Mouse (Mus musculus) mesoderm, embryonic 11.5 days (tissue): ENCODE data around the gene Twf1.

ENCODE experiments used
- DNase-seq: peaks from one replicate; pipeline ENCODE4 v3.0.0-alpha.2; 2012; ENCODE audit warnings: low read depth, low spot score

The Twf1 gene

GRCm38 (mm10) chr15:94574566-94575268 is 15.0 kb downstream of the Twf1 start:
- DNase-seq: no peak

DNA sequence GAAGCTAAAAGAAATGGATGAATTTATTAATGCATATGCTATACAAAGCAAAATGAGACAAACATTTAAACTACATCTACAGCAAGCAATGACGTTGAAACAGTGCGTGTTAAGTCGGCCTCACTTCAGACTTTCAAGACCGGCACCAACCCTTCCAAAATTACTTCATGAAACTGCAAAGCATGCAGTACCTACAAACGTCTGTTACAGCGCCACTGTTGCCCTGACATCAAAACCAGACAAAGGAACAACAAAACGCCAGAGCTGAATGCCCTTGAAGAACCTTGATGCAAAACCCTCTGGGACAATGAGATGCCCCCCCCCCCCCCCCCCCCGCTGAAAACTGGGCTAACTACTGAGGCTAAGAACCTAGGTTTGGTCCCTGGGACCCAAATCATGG is 16.9 kb downstream of the Twf1 start:
- DNase-seq: no peak

GRCm38 (mm10) chr15:94571501-94571900 is 18.2 kb downstream of the Twf1 start:
- no peak for DNase-seq

- DNase-seq: no peak
These were observed 21.1 kb downstream of the Twf1 start for GRCm38 (mm10) chr15:94568496-94569182.

- DNase-seq: no peak
These were observed 23.8 kb downstream of the Twf1 start for GRCm38 (mm10) chr15:94565854-94566253.

GRCm38 (mm10) chr15:94564909-94565308 is 24.8 kb downstream of the Twf1 start:
- DNase-seq: no peak

DNA sequence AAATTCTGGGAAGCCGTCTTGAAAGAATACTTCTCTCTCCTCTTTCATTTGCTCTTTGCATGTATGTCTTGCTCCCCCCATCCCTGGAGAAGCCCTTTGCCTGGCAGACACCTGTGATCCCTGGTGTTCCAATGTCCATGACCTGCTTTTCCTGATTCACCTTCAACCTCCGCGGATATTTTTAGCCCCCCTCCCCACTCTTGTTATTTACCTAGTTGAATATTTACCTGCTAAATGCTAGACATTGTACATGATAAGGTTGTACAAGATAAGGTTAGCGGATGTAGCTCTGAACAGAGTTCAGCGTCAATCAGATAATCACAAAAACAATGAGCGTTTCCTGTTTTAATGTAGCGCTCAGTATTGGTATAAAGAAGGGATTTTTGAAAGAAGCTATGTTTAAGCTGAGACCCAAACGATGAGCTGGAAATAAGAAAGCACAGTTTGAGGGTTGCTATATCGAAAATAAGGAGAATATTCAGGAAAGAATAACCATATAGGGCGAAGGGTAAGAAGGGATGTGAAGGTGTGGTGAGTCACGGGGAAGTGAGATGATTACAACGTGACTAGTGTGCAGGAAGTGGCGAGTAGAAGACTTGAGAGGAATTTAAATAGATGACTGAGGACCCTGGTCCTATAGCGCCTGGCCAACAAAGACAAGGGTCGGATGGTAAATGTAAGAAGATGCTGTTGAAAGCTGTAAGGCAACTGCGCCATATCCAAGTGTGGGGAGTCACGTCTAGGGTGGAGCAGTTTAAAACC is 30.6 kb downstream of the Twf1 start:
- DNase-seq: no peak

DNA sequence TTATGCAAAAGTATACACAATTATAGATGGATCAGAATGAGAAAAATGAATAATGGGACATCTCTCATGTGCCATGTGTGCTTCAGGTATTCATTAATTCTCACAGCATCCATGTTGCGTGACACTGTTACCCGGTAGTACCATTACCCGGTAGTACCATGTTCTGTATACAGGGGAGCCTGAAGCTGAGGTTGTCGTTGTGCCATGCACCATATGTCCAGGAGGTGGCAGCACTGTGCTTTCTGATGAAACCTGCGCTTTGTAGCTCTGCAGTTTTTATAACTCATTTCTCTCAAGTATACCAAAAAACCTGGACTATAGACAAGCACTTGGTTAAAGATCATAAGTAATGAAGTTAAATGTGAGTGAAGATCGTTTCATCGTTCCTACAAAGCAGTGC is 32.2 kb downstream of the Twf1 start:
- DNase-seq: peak; percentile 90

DNA sequence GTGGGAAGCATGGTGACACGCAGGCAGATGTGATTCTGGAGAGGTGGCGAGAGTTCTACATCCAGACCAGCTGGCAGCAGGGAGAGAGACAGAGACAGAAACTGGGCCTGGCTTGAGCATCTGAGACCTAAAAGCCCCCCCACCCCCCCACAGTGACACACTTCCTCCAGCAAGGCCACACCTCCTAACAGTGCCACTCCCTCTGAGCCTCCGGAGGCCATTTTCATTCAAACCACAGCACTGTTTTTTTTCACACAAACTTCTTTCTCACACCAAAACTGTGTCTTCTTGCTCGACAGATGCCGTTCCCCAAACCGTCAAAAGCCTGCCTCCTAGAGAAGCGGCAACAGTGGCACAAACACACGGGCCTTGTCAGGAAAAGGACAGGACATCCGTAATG is 36.2 kb downstream of the Twf1 start:
- DNase-seq: no peak

- DNase-seq: no peak
These were observed 44.8 kb downstream of the Twf1 start for GRCm38 (mm10) chr15:94544844-94545243.

DNA sequence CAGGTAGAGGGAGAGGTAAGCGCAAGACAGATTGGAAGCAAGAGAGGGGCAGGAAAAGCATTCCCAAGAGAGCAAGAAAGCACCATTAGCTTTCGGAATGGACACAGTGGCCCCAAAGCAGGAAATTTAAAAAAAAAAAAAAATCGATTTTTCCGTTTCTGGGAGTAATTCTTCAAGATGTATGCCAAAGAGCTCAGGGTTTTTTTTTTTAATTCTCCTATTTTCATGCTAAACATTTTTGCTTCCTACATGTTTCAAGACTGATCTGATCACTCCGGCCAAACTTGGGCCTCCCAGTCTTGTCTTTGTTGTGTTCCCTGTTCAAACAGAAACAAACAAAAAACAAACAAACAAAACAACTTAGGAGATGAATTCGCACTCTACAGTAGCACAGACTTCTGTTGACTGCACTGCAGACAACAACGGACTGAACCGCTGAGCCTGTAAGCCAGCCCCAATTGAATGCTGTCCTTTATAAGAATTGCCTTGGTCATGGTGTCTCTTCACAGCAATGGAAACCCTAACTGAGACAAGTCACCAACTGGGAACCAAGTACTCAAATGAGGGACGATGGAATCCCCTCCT is 45.5 kb downstream of the Twf1 start:
- DNase-seq: no peak

GRCm38 (mm10) chr15:94543409-94544051 is 46.2 kb downstream of the Twf1 start, which contains the start of the genes Pus7l and Irak4:
TSS of gene Pus7l (minus strand) at chr15:94543547.
TSS of gene Irak4 (plus strand) at chr15:94543643.
- peak; percentile 96 for DNase-seq

GRCm38 (mm10) chr15:94542567-94543408 is 46.9 kb downstream of the Twf1 start:
- DNase-seq: no peak

DNA sequence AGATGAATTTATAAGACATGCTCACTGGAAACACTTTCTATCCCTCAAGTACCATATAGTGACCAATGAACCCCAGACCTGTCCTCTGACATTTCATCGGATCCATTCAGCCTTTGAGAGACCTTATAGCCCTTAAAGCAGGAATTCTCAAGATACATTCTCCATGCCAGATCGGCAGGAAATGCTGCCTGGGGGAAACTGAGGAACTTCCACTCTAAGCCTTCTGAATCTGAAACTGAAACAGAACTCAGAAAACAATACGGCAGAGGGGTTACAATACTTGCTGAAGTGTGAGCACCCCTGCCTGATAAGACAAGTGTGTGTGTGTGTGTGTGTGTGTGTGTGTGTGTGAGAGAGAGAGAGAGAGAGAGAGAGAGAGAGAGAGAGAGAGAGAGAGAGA is 50.4 kb downstream of the Twf1 start:
- DNase-seq: no peak

GRCm38 (mm10) chr15:94535521-94535920 is 54.2 kb downstream of the Twf1 start:
- no peak for DNase-seq

- DNase-seq: no peak
These were observed 56.7 kb downstream of the Twf1 start for GRCm38 (mm10) chr15:94532956-94533355.

DNA sequence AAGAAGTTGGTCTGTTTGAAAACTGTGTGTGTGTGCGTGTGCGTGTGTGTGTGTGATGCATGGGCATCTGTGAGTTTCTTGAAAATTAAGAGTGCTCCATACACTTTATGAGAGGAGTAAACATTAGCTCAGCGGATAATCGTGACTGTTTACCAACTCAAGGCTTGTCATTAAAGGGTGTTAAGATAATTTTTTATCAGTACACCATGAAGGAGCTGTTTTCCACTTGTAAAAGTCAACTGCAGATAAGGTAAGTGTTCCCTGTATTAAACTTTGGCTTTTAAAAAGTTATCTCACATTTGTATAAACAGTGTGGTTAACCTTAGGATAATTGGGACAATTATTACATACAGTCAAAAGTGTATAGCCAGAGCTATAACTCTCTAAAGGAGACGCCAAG is 57.4 kb downstream of the Twf1 start:
- DNase-seq: no peak

GRCm38 (mm10) chr15:94530519-94530918 is 59.2 kb downstream of the Twf1 start:
- DNase-seq: no peak
